Mouse (Mus musculus) heart, postnatal 4 days (tissue): ENCODE results near the gene Ccdc194. TPM values are rescaled to one million over a fixed set of nuclear protein-coding genes. Genes with fewer than 3 reads are reported as not detected.

ENCODE experiments used
- DNase-seq: peaks from one replicate; pipeline ENCODE4 v3.0.0; 2021
- total RNA-seq, 2 experiments: library from RNA; stranded (reverse); gene quantifications; 2 replicates each; pipeline ENCODE4 v1.2.3; 2021

Gene Ccdc194
- total RNA-seq, 2 experiments from 2014 or later = 0.14 to 0.29 TPM

GRCm38 (mm10) chr8:71554001-71554400, 28.5 kb upstream of the Ccdc194 start:
- no peak for DNase-seq

GRCm38 (mm10) chr8:71552770-71553169, 27.3 kb upstream of the Ccdc194 start:
- no peak for DNase-seq

- no peak for DNase-seq
These were observed 25.2 kb upstream of the Ccdc194 start for GRCm38 (mm10) chr8:71550754-71551153.

GRCm38 (mm10) chr8:71547590-71547989, 22.1 kb upstream of the Ccdc194 start:
- no peak for DNase-seq

- no peak for DNase-seq
These were observed 19.5 kb upstream of the Ccdc194 start for GRCm38 (mm10) chr8:71545053-71545452.

GRCm38 (mm10) chr8:71543755-71544154, 18.2 kb upstream of the Ccdc194 start:
- DNase-seq = no peak

- DNase-seq = peak; percentile 96
These were observed 17.3 kb upstream of the Ccdc194 start, which contains the start of gene Mvb12a for GRCm38 (mm10) chr8:71542632-71543343. Gene Mvb12a (plus strand): TSS chr8:71542922.

- DNase-seq = peak; percentile 87
These were observed 11.7 kb upstream of the Ccdc194 start, which contains the start of gene Bst2 for GRCm38 (mm10) chr8:71537028-71537867. Gene Bst2 (minus strand): TSS chr8:71537456.

GRCm38 (mm10) chr8:71535663-71536062, 10.2 kb upstream of the Ccdc194 start:
- DNase-seq = no peak

- DNase-seq = no peak
These were observed 8.8 kb upstream of the Ccdc194 start for GRCm38 (mm10) chr8:71534263-71534810.

- DNase-seq = peak; percentile 34
These were observed 5.4 kb upstream of the Ccdc194 start for GRCm38 (mm10) chr8:71530735-71531467.

- peak; percentile 56 for DNase-seq
These were observed 3.0 kb upstream of the Ccdc194 start for GRCm38 (mm10) chr8:71528362-71529073.

GRCm38 (mm10) chr8:71527162-71527870, 1.8 kb upstream of the Ccdc194 start:
- peak; percentile 36 for DNase-seq

- peak; percentile 29 for DNase-seq
These were observed 761 bp upstream of the Ccdc194 start for GRCm38 (mm10) chr8:71526272-71526671.

- DNase-seq = peak; percentile 99
These were observed 3.9 kb downstream of the Ccdc194 start for GRCm38 (mm10) chr8:71521634-71522033.

GRCm38 (mm10) chr8:71519037-71519825, 6.3 kb downstream of the Ccdc194 start:
- peak; percentile 82 for DNase-seq

GRCm38 (mm10) chr8:71516786-71517185, 8.7 kb downstream of the Ccdc194 start:
- DNase-seq = no peak

- no peak for DNase-seq
These were observed 10.5 kb downstream of the Ccdc194 start for GRCm38 (mm10) chr8:71515043-71515442.

GRCm38 (mm10) chr8:71513018-71513754, 12.3 kb downstream of the Ccdc194 start:
- DNase-seq = no peak
